9 mouse cellular contexts compared by ENCODE assay signal in the genomic region with DNA sequence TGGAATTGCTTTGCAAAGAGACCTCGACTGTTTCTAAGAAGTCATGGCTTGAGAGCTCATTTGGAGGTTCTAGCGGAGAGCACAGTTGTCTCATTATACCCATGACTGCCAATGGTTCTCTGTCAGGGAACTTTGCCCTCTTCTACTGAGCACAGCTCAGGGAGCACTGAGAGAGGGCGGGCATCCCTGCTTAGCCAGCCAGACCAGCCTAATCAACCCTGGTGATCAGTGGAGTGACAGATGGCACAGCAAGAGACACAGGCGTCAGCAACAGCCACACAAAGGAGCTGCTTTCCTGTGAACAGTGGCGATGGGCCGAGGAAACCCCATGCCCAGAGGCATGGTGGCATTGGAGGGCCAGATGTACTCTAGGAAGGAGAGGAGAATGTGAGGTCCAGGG. TPM values are rescaled to one million over a fixed set of nuclear protein-coding genes. Genes with fewer than 3 reads are reported as not detected.
DNase-seq lines count a peak whose midpoint lies in the region; ATAC-seq and TF ChIP-seq lines count a peak whose summit lies in the region.
"Had no signal": no experiment of that assay in that cellular context is flagged by ENCODE, and none has a peak within 500 bp of the region (broad histone marks: within the 10 kb centered on the region; RNA-seq: fewer than 3 reads in every experiment).

No protein-coding gene starts in this region.

- no peak overlapping the region for H3K9ac ChIP-seq in intestine, embryonic 16.5 days (ENCODE audit: low read depth, low read length)
- no peak overlapping the region for H3K9ac ChIP-seq in intestine, embryonic 15.5 days
- H3K9ac ChIP-seq in hindbrain, embryonic 11.5 days (ENCODE audit: low read depth, low read length), result no peak overlapping the region

- no peaks in the 10 kb centered on the region for H3K36me3 ChIP-seq in intestine, embryonic 16.5 days (ENCODE audit: control insufficient read depth, insufficient read depth, low read length)
- no peaks in the 10 kb centered on the region; the same call in 1 of the 2 replicates for H3K36me3 ChIP-seq in intestine, embryonic 15.5 days
- peaks cover 2% of the 10 kb centered on the region; the same call in 1 of the 2 replicates for H3K36me3 ChIP-seq in hindbrain, embryonic 11.5 days (ENCODE audit: control insufficient read depth, insufficient read depth, low read length)

- peak; percentile 67 to 81 for DNase-seq in cerebellum, adult 2 months
- DNase-seq in hindbrain, embryonic 11.5 days (ENCODE audit: low spot score), result no peak
- peak; percentile 58 to 65 for DNase-seq in kidney, postnatal 36 days
- no peak for DNase-seq in lung, adult 2 months
- no peak for DNase-seq in embryo, embryonic 10.5 days (ENCODE audit: low spot score)
- DNase-seq: lung, postnatal 36 days had no signal

- no peaks in the 10 kb centered on the region for H3K9me3 ChIP-seq in intestine, embryonic 16.5 days (ENCODE audit: control insufficient read depth, low read length)
- no peaks in the 10 kb centered on the region for H3K9me3 ChIP-seq in intestine, embryonic 15.5 days
- H3K9me3 ChIP-seq in hindbrain, embryonic 11.5 days (ENCODE audit: control insufficient read depth, low read length), result no peaks in the 10 kb centered on the region

- WGBS in intestine, embryonic 16.5 days, result 73% methylated on average over 6 of the region's 6 CpGs
- WGBS in intestine, embryonic 15.5 days, result 78% methylated on average over 6 of the region's 6 CpGs
- WGBS in cerebellum, adult 2 months, result 4% methylated on average over 6 of the region's 6 CpGs
- 79% methylated on average over 6 of the region's 6 CpGs for WGBS in hindbrain, embryonic 11.5 days
- WGBS in lung, adult 2 months, result 87% methylated on average over 6 of the region's 6 CpGs

- H3K27me3 ChIP-seq in intestine, embryonic 16.5 days (replicated peaks; ENCODE audit: control insufficient read depth, insufficient read depth, low read length), result no peaks in the 10 kb centered on the region
- no peaks in the 10 kb centered on the region for H3K27me3 ChIP-seq in intestine, embryonic 15.5 days (replicated peaks)
- H3K27me3 ChIP-seq in cerebellum, adult 2 months (ENCODE audit: control insufficient read depth, insufficient read depth, low read length), result no peaks in the 10 kb centered on the region
- no peaks in the 10 kb centered on the region for H3K27me3 ChIP-seq in hindbrain, embryonic 11.5 days (ENCODE audit: control insufficient read depth, insufficient read depth, low read length)

- TF ChIP-seq POLR2A in cerebellum, adult 2 months (IDR thresholded peaks at IDR 0.05; ENCODE audit: borderline replicate concordance, insufficient read depth, low read length), result no peak
- TF ChIP-seq POLR2A in lung, adult 2 months (IDR thresholded peaks at IDR 0.05; ENCODE audit: borderline replicate concordance, extremely low read depth, low read depth, low read length), result no peak

- 0 out of 2 replicates have a peak, but pooled peaks have one; percentile 45 for ATAC-seq in intestine, embryonic 16.5 days
- no peak for ATAC-seq in intestine, embryonic 15.5 days
- no peak for ATAC-seq in hindbrain, embryonic 11.5 days (ENCODE audit: low FRiP score)
- no peak for ATAC-seq in activated CD4-positive, CD25-positive, alpha-beta regulatory T cell, adult 4 months

- no peak overlapping the region for H3K27ac ChIP-seq in intestine, embryonic 16.5 days (ENCODE audit: low read length)
- H3K27ac ChIP-seq in intestine, embryonic 15.5 days, result no peak overlapping the region
- H3K27ac ChIP-seq in cerebellum, adult 2 months (ENCODE audit: insufficient read depth, low read length), result peak overlapping the region; percentile 78
- H3K27ac ChIP-seq in hindbrain, embryonic 11.5 days (ENCODE audit: low read depth, low read length), result 0 out of 2 replicates have a peak overlapping the region, but pooled peaks have one; percentile 39

- H3K4me3 ChIP-seq in intestine, embryonic 16.5 days (ENCODE audit: low read length), result no peak overlapping the region
- H3K4me3 ChIP-seq in intestine, embryonic 15.5 days (replicated peaks), result no peak overlapping the region
- H3K4me3 ChIP-seq in cerebellum, adult 2 months (replicated peaks; ENCODE audit: insufficient read depth, low read depth, low read length), result no peak overlapping the region
- H3K4me3 ChIP-seq in hindbrain, embryonic 11.5 days (ENCODE audit: low read depth, low read length), result no peak overlapping the region
- H3K4me3 ChIP-seq in lung, adult 2 months (replicated peaks; ENCODE audit: extremely low read depth, low read depth, low read length), result no peak overlapping the region

- no peak overlapping the region for H3K4me2 ChIP-seq in intestine, embryonic 16.5 days (ENCODE audit: low read depth, low read length)
- H3K4me2 ChIP-seq in intestine, embryonic 15.5 days (replicated peaks), result no peak overlapping the region
- H3K4me2 ChIP-seq in hindbrain, embryonic 11.5 days (replicated peaks; ENCODE audit: low read depth, low read length), result no peak overlapping the region

- TF ChIP-seq CTCF in cerebellum, adult 2 months (IDR thresholded peaks at IDR 0.05; ENCODE audit: borderline replicate concordance, insufficient read depth, low read depth, low read length), result no peak
- TF ChIP-seq CTCF in lung, adult 2 months (IDR thresholded peaks at IDR 0.05; ENCODE audit: insufficient read depth, low read length), result no peak

- H3K4me1 ChIP-seq in intestine, embryonic 16.5 days (ENCODE audit: control insufficient read depth, insufficient read depth, low read length), result peaks cover 20% of the 10 kb centered on the region
- H3K4me1 ChIP-seq in intestine, embryonic 15.5 days (replicated peaks), result peaks cover 22% of the 10 kb centered on the region
- H3K4me1 ChIP-seq in cerebellum, adult 2 months (ENCODE audit: control insufficient read depth, insufficient read depth, low read length), result peaks cover 33% of the 10 kb centered on the region
- H3K4me1 ChIP-seq in hindbrain, embryonic 11.5 days (replicated peaks; ENCODE audit: control insufficient read depth, insufficient read depth, low read length), result no peaks in the 10 kb centered on the region; the same call in 1 of the 2 replicates
- peaks cover 6% of the 10 kb centered on the region; the same call in 1 of the 2 replicates for H3K4me1 ChIP-seq in lung, adult 2 months (ENCODE audit: control insufficient read depth, insufficient read depth, low read length)

RNA-seq across cellular contexts. Expression of a gene that starts 6.4 kb away (rescaled TPM):
- polyA plus RNA-seq in intestine, embryonic 16.5 days (2015; fragmentation: Nextera tagmentation; extraction: Ambion mirVana), result 24.5 and 25.3 TPM in 2 replicates
- 27.4 and 29.9 TPM in 2 replicates for polyA plus RNA-seq in intestine, embryonic 15.5 days (2015; fragmentation: Nextera tagmentation; extraction: Ambion mirVana)
- 52.5 and 59.5 TPM in 2 replicates for polyA plus RNA-seq in cerebellum, adult 2 months (2012; rRNA removed)
- 28.1 and 33.9 TPM in 2 replicates for polyA plus RNA-seq in hindbrain, embryonic 11.5 days (2014; fragmentation: Nextera tagmentation; extraction: Ambion mirVana)
- 33.4 and 37.3 TPM in 2 replicates for polyA plus RNA-seq in lung, adult 2 months (2012; rRNA removed)
- polyA plus RNA-seq in activated CD4-positive, CD25-positive, alpha-beta regulatory T cell, adult 4 months (2017; shearing (Covaris generic)), result 10 to 100 TPM; 21.2 to 24.9 TPM

RNA-seq across cellular contexts. Expression of a gene that starts 9.3 kb away (rescaled TPM):
- polyA plus RNA-seq in intestine, embryonic 16.5 days (2015; fragmentation: Nextera tagmentation; extraction: Ambion mirVana), result 14.1 and 17.0 TPM in 2 replicates
- 18.7 and 19.4 TPM in 2 replicates for polyA plus RNA-seq in intestine, embryonic 15.5 days (2015; fragmentation: Nextera tagmentation; extraction: Ambion mirVana)
- 43.8 and 45.0 TPM in 2 replicates for polyA plus RNA-seq in cerebellum, adult 2 months (2012; rRNA removed)
- 12.2 and 14.7 TPM in 2 replicates for polyA plus RNA-seq in hindbrain, embryonic 11.5 days (2014; fragmentation: Nextera tagmentation; extraction: Ambion mirVana)
- 16.3 and 22.2 TPM in 2 replicates for polyA plus RNA-seq in lung, adult 2 months (2012; rRNA removed)
- polyA plus RNA-seq in activated CD4-positive, CD25-positive, alpha-beta regulatory T cell, adult 4 months (2017; shearing (Covaris generic)), result 1 to 10 TPM; 2.9 to 3.6 TPM

RNA-seq across cellular contexts. Expression of a gene that starts 26.4 kb away (rescaled TPM):
- polyA plus RNA-seq in intestine, embryonic 16.5 days (2015; fragmentation: Nextera tagmentation; extraction: Ambion mirVana), result 248 and 288 TPM in 2 replicates
- polyA plus RNA-seq in intestine, embryonic 15.5 days (2015; fragmentation: Nextera tagmentation; extraction: Ambion mirVana), result 261 and 272 TPM in 2 replicates
- polyA plus RNA-seq in cerebellum, adult 2 months (2012; rRNA removed), result 99.9 and 106 TPM in 2 replicates
- 337 and 338 TPM in 2 replicates for polyA plus RNA-seq in hindbrain, embryonic 11.5 days (2014; fragmentation: Nextera tagmentation; extraction: Ambion mirVana)
- polyA plus RNA-seq in lung, adult 2 months (2012; rRNA removed), result 21.3 and 31.9 TPM in 2 replicates
- 100 to 1,000 TPM; 217 to 224 TPM for polyA plus RNA-seq in activated CD4-positive, CD25-positive, alpha-beta regulatory T cell, adult 4 months (2017; shearing (Covaris generic))

RNA-seq across cellular contexts. Expression of a gene that starts 38.0 kb away (rescaled TPM):
- 37.1 and 37.2 TPM in 2 replicates for polyA plus RNA-seq in intestine, embryonic 16.5 days (2015; fragmentation: Nextera tagmentation; extraction: Ambion mirVana)
- 37.6 and 39.0 TPM in 2 replicates for polyA plus RNA-seq in intestine, embryonic 15.5 days (2015; fragmentation: Nextera tagmentation; extraction: Ambion mirVana)
- 30.3 and 32.3 TPM in 2 replicates for polyA plus RNA-seq in cerebellum, adult 2 months (2012; rRNA removed)
- polyA plus RNA-seq in hindbrain, embryonic 11.5 days (2014; fragmentation: Nextera tagmentation; extraction: Ambion mirVana), result 74.6 and 76.1 TPM in 2 replicates
- 10.2 and 18.2 TPM in 2 replicates for polyA plus RNA-seq in lung, adult 2 months (2012; rRNA removed)
- 10 to 100 TPM; 16.2 to 17.6 TPM for polyA plus RNA-seq in activated CD4-positive, CD25-positive, alpha-beta regulatory T cell, adult 4 months (2017; shearing (Covaris generic))

RNA-seq across cellular contexts. Expression of a gene that starts 38.3 kb away (rescaled TPM):
- polyA plus RNA-seq in intestine, embryonic 16.5 days (2015; fragmentation: Nextera tagmentation; extraction: Ambion mirVana), result 0.60 and 0.72 TPM in 2 replicates
- 0.74 and 0.90 TPM in 2 replicates for polyA plus RNA-seq in intestine, embryonic 15.5 days (2015; fragmentation: Nextera tagmentation; extraction: Ambion mirVana)
- polyA plus RNA-seq in cerebellum, adult 2 months (2012; rRNA removed), result 8.5 and 9.5 TPM in 2 replicates
- polyA plus RNA-seq in hindbrain, embryonic 11.5 days (2014; fragmentation: Nextera tagmentation; extraction: Ambion mirVana), result 3.7 and 6.0 TPM in 2 replicates
- 2.1 and 4.2 TPM in 2 replicates for polyA plus RNA-seq in lung, adult 2 months (2012; rRNA removed)
- under 1 TPM in 1 of 2 experiments, not detected in 1; 0.26 TPM for polyA plus RNA-seq in activated CD4-positive, CD25-positive, alpha-beta regulatory T cell, adult 4 months (2017; shearing (Covaris generic))

Comparison
In these comparisons a context has a peak if more than half of its experiments do, and no peak if none do; other contexts are left out.
1. H3K27ac ChIP-seq: peak in cerebellum, adult 2 months (single experiment) and hindbrain, embryonic 11.5 days (single experiment); none in intestine, embryonic 16.5 days (single experiment) and intestine, embryonic 15.5 days (single experiment).
2. DNase-seq: peak in cerebellum, adult 2 months (2 of 2) and kidney, postnatal 36 days (2 of 2); none in hindbrain, embryonic 11.5 days (single experiment), lung, adult 2 months (single experiment) and embryo, embryonic 10.5 days (single experiment).